ENCODE assay signal across 11 mouse cellular contexts in the genomic region with DNA sequence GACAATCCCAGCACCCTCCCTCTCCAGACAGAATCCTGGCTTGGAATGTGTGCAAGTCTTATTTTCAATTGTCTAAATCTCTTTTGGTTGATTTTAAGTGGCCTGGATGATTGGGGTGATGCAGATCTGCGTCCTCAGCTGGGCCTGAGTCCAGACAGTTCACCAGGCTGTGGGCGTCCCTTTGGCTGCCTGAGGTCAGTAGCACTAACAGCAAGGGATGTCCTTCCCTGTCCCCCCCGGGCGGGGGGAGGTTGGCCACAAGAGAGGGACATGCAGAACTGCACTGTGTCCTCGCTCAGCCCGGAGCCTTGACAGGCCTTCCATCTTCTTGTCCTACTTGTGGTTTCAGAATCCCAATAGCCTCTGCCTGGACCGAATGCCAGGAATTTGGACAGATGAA. TPM values are rescaled to one million over a fixed set of nuclear protein-coding genes. Genes with fewer than 3 reads are reported as not detected.
DNase-seq lines count a peak whose midpoint lies in the region; ATAC-seq lines count a peak whose summit lies in the region.
"Had no signal": no experiment of that assay in that cellular context is flagged by ENCODE, and none has a peak within 500 bp of the region (broad histone marks: within the 10 kb centered on the region; RNA-seq: fewer than 3 reads in every experiment).

No protein-coding gene starts in this region.

- 84% methylated on average over 7 of the region's 7 CpGs for WGBS in limb, embryonic 12.5 days

- peaks cover 9% of the 10 kb centered on the region for H3K4me1 ChIP-seq in limb, embryonic 12.5 days (replicated peaks)

- no peaks in the 10 kb centered on the region for H3K27me3 ChIP-seq in limb, embryonic 12.5 days

- no peak overlapping the region for H3K9ac ChIP-seq in limb, embryonic 12.5 days (replicated peaks)

- H3K36me3 ChIP-seq in limb, embryonic 12.5 days, result no peaks in the 10 kb centered on the region

- no peak for ATAC-seq in limb, embryonic 12.5 days (ENCODE audit: insufficient number of reproducible peaks, insufficient read depth, low FRiP score, low TSS enrichment, low read depth)
- no peak for ATAC-seq in erythroblast, adult 5-6 weeks (replicated peaks; ENCODE audit: low FRiP score, poor library complexity, severe bottlenecking)
- ATAC-seq: CD4-positive, CD25-positive, alpha-beta regulatory T cell, adult 4 months had no signal

- peak; percentile 32 for DNase-seq in embryo, embryonic 11 days
- no peak for DNase-seq in embryo, embryonic 9.5 days (ENCODE audit: extremely low spot score)
- peak; percentile 31 to 45 for DNase-seq in right cerebral cortex, postnatal 10 days (ENCODE audit: low spot score in 2 of 2)
- no peak for DNase-seq in right cerebral cortex, postnatal 36 days (ENCODE audit: low spot score in 2 of 2)
- DNase-seq in urinary bladder, postnatal 36 days (ENCODE audit: low spot score in 2 of 2), result no peak
- no peak for DNase-seq in yolk sac, embryonic 10.5 days (ENCODE audit: low spot score)

- H3K27ac ChIP-seq in limb, embryonic 12.5 days, result 0 out of 2 replicates have a peak overlapping the region, but pooled peaks have one; percentile 4
- H3K27ac ChIP-seq: kidney, postnatal 0 days had no signal

- no peak overlapping the region for H3K4me2 ChIP-seq in limb, embryonic 12.5 days
- H3K4me2 ChIP-seq: liver, embryonic 11.5 days had no signal

- no peaks in the 10 kb centered on the region; the same call in 1 of the 2 replicates for H3K9me3 ChIP-seq in limb, embryonic 12.5 days

- H3K4me3 ChIP-seq in limb, embryonic 12.5 days (replicated peaks), result no peak overlapping the region

RNA-seq across cellular contexts. Expression of gene Hs1bp3, which starts 52.1 kb away (rescaled TPM):
- polyA plus RNA-seq in limb, embryonic 12.5 days (2016; fragmentation: Nextera tagmentation; extraction: Ambion mirVana), result 17.5 and 19.9 TPM in 2 replicates
- total RNA-seq in erythroblast, adult 5-6 weeks (2015; ENCODE audit: low replicate concordance), result 1.5 TPM in 1 of 2 replicates, not detected in the other
- total RNA-seq in erythroblast, adult 5-6 weeks (2017; ENCODE audit: low replicate concordance), result 1.1 and 1.8 TPM in 2 replicates

Comparison
In these comparisons a context has a peak if more than half of its experiments do, and no peak if none do; other contexts are left out.
1. DNase-seq: peak in embryo, embryonic 11 days (single experiment) and right cerebral cortex, postnatal 10 days (2 of 2); none in embryo, embryonic 9.5 days (single experiment), right cerebral cortex, postnatal 36 days (0 of 2), urinary bladder, postnatal 36 days (0 of 2) and yolk sac, embryonic 10.5 days (single experiment).